In the genomic region with DNA sequence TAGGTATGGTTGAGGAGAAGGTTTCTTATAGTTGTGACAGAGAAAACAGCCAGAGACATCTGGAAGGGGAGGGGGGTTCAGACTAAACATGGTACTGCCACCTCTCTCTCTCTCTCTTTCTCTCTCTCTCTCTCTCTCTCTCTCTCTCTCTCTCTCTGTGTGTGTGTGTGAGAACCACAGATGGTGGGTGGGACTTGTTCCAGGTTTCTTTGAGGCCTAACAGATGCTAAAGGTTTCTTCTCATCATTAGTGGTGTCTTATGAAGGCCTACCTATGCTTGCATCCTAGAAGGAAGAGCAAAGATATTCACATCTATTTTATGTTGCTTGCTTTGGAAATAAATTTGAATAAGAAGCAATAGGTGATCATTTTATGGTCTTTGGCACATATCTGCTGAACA, we compare ENCODE assay signal across 8 mouse cellular contexts. TPM values are rescaled to one million over a fixed set of nuclear protein-coding genes. Genes with fewer than 3 reads are reported as not detected.
DNase-seq lines count a peak whose midpoint lies in the region; ATAC-seq lines count a peak whose summit lies in the region.

No protein-coding gene starts in this region.

- peaks cover 10% of the 10 kb centered on the region for H3K36me3 ChIP-seq in heart, embryonic 14.5 days (ENCODE audit: control insufficient read depth, insufficient read depth, low read length)
- H3K36me3 ChIP-seq in hindbrain, embryonic 10.5 days, result 0 out of 2 replicates have a peak, but pooled peaks cover 3% of the 10 kb centered on the region
- H3K36me3 ChIP-seq in midbrain, embryonic 10.5 days, result no peaks in the 10 kb centered on the region

- ATAC-seq in heart, embryonic 14.5 days (ENCODE audit: insufficient number of reproducible peaks, insufficient read depth, low FRiP score, low read depth), result no peak

- peak overlapping the region in 1 of 2 experiments; percentile 63; a peak in 2 of 4 replicates for H3K4me3 ChIP-seq in heart, embryonic 14.5 days (ENCODE audit: control insufficient read depth in 1 of 2, insufficient read depth in 1 of 2, low read depth in 1 of 2, low read length in 2 of 2)
- peak overlapping the region; percentile 64; the same call in 1 of the 2 replicates for H3K4me3 ChIP-seq in hindbrain, embryonic 10.5 days
- H3K4me3 ChIP-seq in midbrain, embryonic 10.5 days, result peak overlapping the region; percentile 66; the same call in 1 of the 2 replicates

- H3K27ac ChIP-seq in heart, embryonic 14.5 days (replicated peaks in 1 of 2; ENCODE audit: control insufficient read depth in 1 of 2, insufficient read depth in 1 of 2, low read depth in 2 of 2, low read length in 2 of 2), result no peak overlapping the region
- H3K27ac ChIP-seq in hindbrain, embryonic 10.5 days, result no peak overlapping the region
- H3K27ac ChIP-seq in midbrain, embryonic 10.5 days (replicated peaks), result peak overlapping the region; percentile 81; the same call in 1 of the 2 replicates

- DNase-seq in heart, postnatal 25 days (ENCODE audit: low spot score), result no peak
- peak; percentile 9 for DNase-seq in NIH3T3 (ENCODE audit: low read depth)
- no peak for DNase-seq in hindbrain, embryonic 10.5 days (ENCODE audit: low spot score)
- no peak for DNase-seq in midbrain, embryonic 10.5 days (ENCODE audit: low spot score)
- DNase-seq in ovary, postnatal 10 days (ENCODE audit: low spot score), result no peak
- DNase-seq in adrenal gland, postnatal 14 days, result no peak
- DNase-seq in thymus, postnatal 36 days, result no peak

- H3K4me1 ChIP-seq in heart, embryonic 14.5 days (ENCODE audit: control insufficient read depth in 2 of 2, insufficient read depth in 2 of 2, low read length in 2 of 2), result peaks cover 0 to 7% of the 10 kb centered on the region in 2 experiments; a peak in 2 of 4 replicates
- H3K4me1 ChIP-seq in hindbrain, embryonic 10.5 days (replicated peaks), result peaks cover 17% of the 10 kb centered on the region
- peaks cover 18% of the 10 kb centered on the region for H3K4me1 ChIP-seq in midbrain, embryonic 10.5 days

- peak overlapping the region; percentile 82 for H3K4me2 ChIP-seq in heart, embryonic 14.5 days (ENCODE audit: low read length)

- H3K9ac ChIP-seq in heart, embryonic 14.5 days (ENCODE audit: low read length), result peak overlapping the region; percentile 78; the same call in 1 of the 2 replicates

- intact Hi-C loops in heart, postnatal 25 days (cut with DNase I), result no loop called here

- no peaks in the 10 kb centered on the region for H3K9me3 ChIP-seq in heart, embryonic 14.5 days (ENCODE audit: control insufficient read depth, low read length)
- no peaks in the 10 kb centered on the region for H3K9me3 ChIP-seq in hindbrain, embryonic 10.5 days
- no peaks in the 10 kb centered on the region for H3K9me3 ChIP-seq in midbrain, embryonic 10.5 days (replicated peaks)

- H3K27me3 ChIP-seq in heart, embryonic 14.5 days (ENCODE audit: control insufficient read depth, insufficient read depth, low read length), result no peaks in the 10 kb centered on the region
- no peaks in the 10 kb centered on the region for H3K27me3 ChIP-seq in hindbrain, embryonic 10.5 days (ENCODE audit: insufficient read depth, poor library complexity, severe bottlenecking)
- no peaks in the 10 kb centered on the region for H3K27me3 ChIP-seq in midbrain, embryonic 10.5 days (ENCODE audit: low read depth, poor library complexity, severe bottlenecking)

RNA-seq across cellular contexts. Expression of gene Cops2, which starts 6.6 kb away (rescaled TPM):
- 66.9 and 71.0 TPM in 2 replicates for polyA plus RNA-seq in heart, embryonic 14.5 days (2014; fragmentation: Nextera tagmentation; extraction: Ambion mirVana)
- 10 to 100 TPM; 86.9 to 87.0 TPM for total RNA-seq in heart, postnatal 25 days (2021)
- 69.2 and 97.0 TPM in 2 replicates for polyA plus RNA-seq in hindbrain, embryonic 10.5 days (2016; fragmentation: Nextera tagmentation; extraction: Ambion mirVana)
- 89.5 and 102 TPM in 2 replicates for polyA plus RNA-seq in midbrain, embryonic 10.5 days (2016; fragmentation: Nextera tagmentation; extraction: Ambion mirVana)
- 128 and 137 TPM in 2 replicates for total RNA-seq in adrenal gland, postnatal 14 days (2021)

RNA-seq across cellular contexts. Expression of gene Galk2, which starts 6.7 kb away (rescaled TPM):
- polyA plus RNA-seq in heart, embryonic 14.5 days (2014; fragmentation: Nextera tagmentation; extraction: Ambion mirVana), result 31.9 and 34.0 TPM in 2 replicates
- 10 to 100 TPM; 10.1 to 10.9 TPM for total RNA-seq in heart, postnatal 25 days (2021)
- 32.3 and 34.3 TPM in 2 replicates for polyA plus RNA-seq in hindbrain, embryonic 10.5 days (2016; fragmentation: Nextera tagmentation; extraction: Ambion mirVana)
- polyA plus RNA-seq in midbrain, embryonic 10.5 days (2016; fragmentation: Nextera tagmentation; extraction: Ambion mirVana), result 30.0 and 30.3 TPM in 2 replicates
- total RNA-seq in adrenal gland, postnatal 14 days (2021), result 45.1 and 48.4 TPM in 2 replicates
